Mouse (Mus musculus): ENCODE measurements at regions not wholly inside any gene's neighbourhood (a gene's known extent, or its start where the extent isn't known, plus 50 kb on each side); places are given as distances from the start of the nearest gene placed in this dataset.

DNA sequence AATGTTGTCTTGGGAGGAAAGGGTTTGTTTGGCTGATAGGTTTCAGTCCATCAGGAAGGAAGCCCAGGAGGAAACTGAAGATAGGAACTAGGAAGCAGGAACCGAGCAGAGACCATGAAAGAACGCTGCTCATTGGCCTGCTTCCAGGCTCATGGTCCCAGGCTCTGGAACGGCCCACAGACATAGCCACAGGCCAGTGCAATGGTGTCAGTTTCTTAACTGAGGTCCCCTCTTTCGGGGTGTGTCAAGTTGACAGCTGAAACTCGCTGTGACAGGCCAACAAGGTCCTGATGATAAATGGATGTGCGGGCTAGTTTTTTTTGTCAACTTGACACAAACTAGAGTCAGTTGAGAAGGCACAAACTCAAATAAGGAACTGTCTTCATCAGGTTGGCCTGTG is 55.9 kb upstream of the Jdp2 start:
- TF ChIP-seq CTCF (IDR thresholded peaks at IDR 0.05; ENCODE audit: control insufficient read depth, insufficient read depth, low read length) (no peak), POLR2A (IDR thresholded peaks at IDR 0.05; ENCODE audit: borderline replicate concordance, control insufficient read depth, low read depth, low read length) (no peak)

Data from bone marrow, adult 2 months (tissue).